Mouse (Mus musculus): ENCODE results near the gene Heatr5b. TPM values are rescaled to one million over a fixed set of nuclear protein-coding genes. Genes with fewer than 3 reads are reported as not detected.

Heatr5b gene
- polyA plus RNA-seq, 1 experiment from 2014 or later: 20.4 TPM

GRCm38 (mm10) chr17:78724461-78725055, 110.6 kb downstream of the Heatr5b start:
- Histone ChIP-seq H3K9me3 (no peaks in the 10 kb centered on the region), H3K4me3 (no peak overlapping the region), H3K9ac (no peak overlapping the region), H3K4me1 (replicated peaks) (peaks cover 3% of the 10 kb centered on the region; the same call in 1 of the 2 replicates), H3K27me3 (no peaks in the 10 kb centered on the region), H3K36me3 (no peaks in the 10 kb centered on the region; the same call in 1 of the 2 replicates), H3K27ac (replicated peaks) (no peak overlapping the region), H3K4me2 (no peak overlapping the region)
- WGBS: 72% methylated on average over 6 of the region's 6 CpGs
- ATAC-seq (ENCODE audit: low read depth): no peak

DNA sequence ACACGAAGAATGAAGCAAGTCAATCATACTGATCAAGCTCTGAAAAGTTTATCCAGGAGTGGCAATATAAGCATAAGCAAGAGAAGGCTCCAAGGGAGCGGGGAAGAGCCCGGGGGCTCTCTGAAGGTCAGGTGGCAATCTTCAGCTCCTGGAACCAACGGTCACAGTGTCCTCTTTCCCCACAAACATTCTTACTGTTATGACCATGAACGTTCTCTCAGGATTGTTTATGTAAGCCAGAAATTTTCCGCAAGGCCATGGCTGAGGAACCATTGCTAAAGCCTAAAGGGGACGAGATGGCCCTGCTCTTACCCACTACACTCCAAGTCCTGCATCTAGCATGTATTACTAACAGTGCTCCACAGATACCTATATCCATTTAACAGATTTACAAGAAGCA, 113.5 kb downstream of the Heatr5b start:
- no peak overlapping the region for H3K4me2 ChIP-seq
- WGBS: 92% methylated on average over 7 of the region's 7 CpGs

DNA sequence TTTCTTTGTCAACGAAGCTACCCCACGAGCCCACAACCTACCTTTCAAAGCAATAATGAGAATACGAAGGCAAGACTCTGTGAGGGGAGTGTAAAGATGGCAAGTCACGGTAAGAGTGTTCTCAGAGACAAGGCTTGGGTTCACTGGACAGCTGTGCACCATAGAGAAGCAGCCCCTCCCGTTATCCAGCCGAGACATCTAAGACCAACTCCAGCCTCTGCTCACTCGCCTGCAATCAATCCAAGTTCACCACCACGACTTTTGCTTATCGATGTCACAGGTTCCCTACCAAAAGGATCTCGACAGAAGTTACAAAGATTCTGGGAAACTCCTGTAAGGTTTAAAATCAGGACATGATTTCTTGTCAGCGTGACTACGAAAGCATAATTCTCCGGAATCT, 116.1 kb downstream of the Heatr5b start:
- no peak for ATAC-seq (ENCODE audit: low read depth)
- Histone ChIP-seq H3K4me2 (no peak overlapping the region), H3K9ac (no peak overlapping the region), H3K36me3 (peaks cover 12% of the 10 kb centered on the region), H3K27ac (replicated peaks) (no peak overlapping the region), H3K27me3 (no peaks in the 10 kb centered on the region), H3K4me1 (replicated peaks) (no peaks in the 10 kb centered on the region), H3K4me3 (no peak overlapping the region), H3K9me3 (0 out of 2 replicates have a peak, but pooled peaks cover 4% of the 10 kb centered on the region)
- 96% methylated on average over 13 of the region's 13 CpGs for WGBS

More for the DNA sequence above, 113.5 kb downstream of the Heatr5b start:
- H3K9me3 ChIP-seq: 0 out of 2 replicates have a peak, but pooled peaks cover 4% of the 10 kb centered on the region
- no peaks in the 10 kb centered on the region for H3K27me3 ChIP-seq
- H3K9ac ChIP-seq: no peak overlapping the region
- H3K4me1 ChIP-seq (replicated peaks): no peaks in the 10 kb centered on the region
- H3K4me3 ChIP-seq: no peak overlapping the region
- H3K27ac ChIP-seq (replicated peaks): no peak overlapping the region
- no peak for ATAC-seq (ENCODE audit: low read depth)
- peaks cover 12% of the 10 kb centered on the region for H3K36me3 ChIP-seq

DNA sequence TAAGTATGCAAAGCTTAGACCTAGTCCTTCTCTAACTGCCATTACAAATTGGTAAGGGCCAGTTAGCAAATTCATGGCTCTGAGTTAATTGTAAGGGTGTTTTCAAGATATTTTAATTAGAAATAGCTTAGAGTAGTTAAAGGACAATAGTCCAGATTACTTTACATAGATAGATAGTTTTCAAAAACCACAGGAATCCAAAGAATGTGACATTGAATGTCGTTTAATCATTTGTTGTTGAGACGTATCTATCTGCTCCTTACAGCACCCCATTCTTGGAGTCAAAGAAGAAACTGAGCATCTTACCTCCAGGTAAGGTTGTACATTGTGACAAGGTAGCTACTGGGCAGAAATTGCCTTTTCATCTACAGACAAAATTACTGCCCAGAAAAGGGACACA, 124.9 kb downstream of the Heatr5b start:
- H3K9ac ChIP-seq: no peak overlapping the region
- 80% methylated on average over 2 of the region's 2 CpGs for WGBS
- H3K4me1 ChIP-seq (replicated peaks): no peaks in the 10 kb centered on the region
- no peak overlapping the region for H3K4me2 ChIP-seq
- H3K36me3 ChIP-seq: peaks cover 4% of the 10 kb centered on the region; the same call in 1 of the 2 replicates
- no peak overlapping the region for H3K27ac ChIP-seq (replicated peaks)
- ATAC-seq (ENCODE audit: low read depth): no peak
- 0 out of 2 replicates have a peak, but pooled peaks cover 7% of the 10 kb centered on the region for H3K9me3 ChIP-seq
- H3K27me3 ChIP-seq: no peaks in the 10 kb centered on the region
- no peak overlapping the region for H3K4me3 ChIP-seq

- no peak overlapping the region for H3K4me2 ChIP-seq
- no peak overlapping the region for H3K27ac ChIP-seq (replicated peaks)
- H3K9ac ChIP-seq: no peak overlapping the region
- H3K27me3 ChIP-seq: no peaks in the 10 kb centered on the region
- H3K36me3 ChIP-seq: peaks cover 9% of the 10 kb centered on the region; the same call in 1 of the 2 replicates
- H3K9me3 ChIP-seq: 0 out of 2 replicates have a peak, but pooled peaks cover 7% of the 10 kb centered on the region
- WGBS: 91% methylated on average over 7 of the region's 7 CpGs
- no peaks in the 10 kb centered on the region for H3K4me1 ChIP-seq (replicated peaks)
- ATAC-seq (ENCODE audit: low read depth): no peak
- no peak overlapping the region for H3K4me3 ChIP-seq
These were observed 126.7 kb downstream of the Heatr5b start for GRCm38 (mm10) chr17:78708422-78708821.

DNA sequence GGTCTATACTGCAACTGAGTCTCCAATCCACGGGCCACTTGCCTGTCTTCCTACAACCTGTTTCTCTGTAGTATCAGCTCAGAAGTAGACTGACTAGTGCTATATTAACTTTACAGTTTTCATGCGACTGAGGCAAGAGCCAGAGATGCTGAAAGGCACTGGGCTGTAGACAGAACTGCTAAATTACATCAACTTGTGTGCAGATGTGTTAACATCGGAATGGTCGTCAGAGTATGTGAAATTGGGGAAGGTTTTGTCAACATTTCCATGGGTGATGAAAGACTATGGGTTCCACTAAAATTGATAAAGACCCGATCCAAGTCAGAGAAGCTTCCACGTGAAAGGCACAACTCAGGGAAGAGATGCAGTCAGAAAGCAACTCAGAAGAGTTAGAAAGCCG, 132.2 kb downstream of the Heatr5b start:
- Histone ChIP-seq H3K9me3 (0 out of 2 replicates have a peak, but pooled peaks cover 7% of the 10 kb centered on the region), H3K27me3 (no peaks in the 10 kb centered on the region), H3K36me3 (peaks cover 20% of the 10 kb centered on the region), H3K4me2 (no peak overlapping the region), H3K4me1 (replicated peaks) (no peaks in the 10 kb centered on the region), H3K27ac (replicated peaks) (no peak overlapping the region), H3K9ac (no peak overlapping the region), H3K4me3 (no peak overlapping the region)
- ATAC-seq (ENCODE audit: low read depth): no peak
- 92% methylated on average over 7 of the region's 7 CpGs for WGBS

Other genes starting within 250 kb of the Heatr5b start
- gene Strn, start 98.2 kb downstream of the Heatr5b start, polyA plus RNA-seq (2015; fragmentation: Nextera tagmentation; extraction: Ambion mirVana): 5.0 TPM in 2 replicates
- 54.6 and 66.2 TPM in 2 replicates for gene Gpatch11, start 203 bp upstream of the Heatr5b start, polyA plus RNA-seq (2015; fragmentation: Nextera tagmentation; extraction: Ambion mirVana)
- 2.4 and 3.4 TPM in 2 replicates for gene Eif2ak2, start 47.2 kb upstream of the Heatr5b start, polyA plus RNA-seq (2015; fragmentation: Nextera tagmentation; extraction: Ambion mirVana)
- 0.26 TPM in 1 of 2 replicates, not detected in the other for gene Sult6b1, start 71.6 kb upstream of the Heatr5b start, polyA plus RNA-seq (2015; fragmentation: Nextera tagmentation; extraction: Ambion mirVana)
- 129 and 134 TPM in 2 replicates for gene Cebpzos, start 81.1 kb upstream of the Heatr5b start, polyA plus RNA-seq (2015; fragmentation: Nextera tagmentation; extraction: Ambion mirVana)
- gene Cebpz, start 101.7 kb upstream of the Heatr5b start, polyA plus RNA-seq (2015; fragmentation: Nextera tagmentation; extraction: Ambion mirVana): 52.0 and 55.8 TPM in 2 replicates
- 59.8 and 64.7 TPM in 2 replicates for gene Ndufaf7, start 101.8 kb upstream of the Heatr5b start, polyA plus RNA-seq (2015; fragmentation: Nextera tagmentation; extraction: Ambion mirVana)
- gene Prkd3, start 185.5 kb upstream of the Heatr5b start, polyA plus RNA-seq (2015; fragmentation: Nextera tagmentation; extraction: Ambion mirVana): 16.8 and 19.9 TPM in 2 replicates
- 12.5 TPM in 2 replicates for gene Qpct, start 216.5 kb upstream of the Heatr5b start, polyA plus RNA-seq (2015; fragmentation: Nextera tagmentation; extraction: Ambion mirVana)